Comparison of ENCODE assay signal across 8 mouse cellular contexts in the genomic region with DNA sequence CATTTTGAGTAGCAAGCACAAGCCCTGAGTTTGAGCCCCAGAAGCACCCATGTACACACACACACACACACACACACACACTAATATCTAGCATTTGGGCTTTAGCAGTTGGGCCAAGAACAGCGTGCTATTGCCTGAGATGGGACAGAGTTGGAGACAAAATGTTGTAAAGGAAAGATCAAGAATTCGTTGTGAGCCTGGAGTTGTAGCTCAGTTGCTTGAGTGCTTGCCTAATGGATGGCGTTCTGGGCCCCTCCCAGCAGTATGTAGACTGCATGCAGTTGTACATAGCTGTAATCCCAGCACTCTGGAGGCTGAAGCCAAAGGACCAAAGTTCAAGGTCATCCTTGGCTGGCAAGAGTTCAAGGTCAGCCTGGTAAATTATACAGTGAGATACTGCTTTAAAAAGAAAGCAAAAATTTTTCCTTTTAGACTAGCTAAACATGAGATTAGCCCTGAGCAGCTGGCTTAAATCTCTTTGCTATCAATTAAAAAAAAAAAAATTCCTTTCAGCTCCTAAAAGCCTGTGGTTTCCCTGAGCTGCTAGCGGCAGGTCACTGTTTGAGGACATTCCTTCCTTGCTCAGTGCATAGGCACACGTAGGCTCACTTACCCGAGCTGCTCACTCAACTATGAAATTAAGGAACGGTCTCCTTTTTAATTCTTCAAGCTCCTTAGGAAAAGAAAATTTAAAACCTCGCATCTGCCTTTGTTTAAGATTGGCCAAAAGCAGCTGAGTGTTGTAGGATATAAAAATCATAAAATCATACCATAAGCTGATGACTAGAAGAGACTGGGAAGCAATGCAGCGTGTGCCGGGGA.
DNase-seq lines count a peak whose midpoint lies in the region; ATAC-seq and TF ChIP-seq lines count a peak whose summit lies in the region.

No protein-coding gene starts in this region.

- no peaks in the 10 kb centered on the region for H3K27me3 ChIP-seq in intestine, embryonic 16.5 days (replicated peaks; ENCODE audit: control insufficient read depth, insufficient read depth, low read length)
- no peaks in the 10 kb centered on the region for H3K27me3 ChIP-seq in midbrain, embryonic 15.5 days (replicated peaks)

- DNase-seq in heart, adult 11 months: peak; percentile 94
- no peak for DNase-seq in heart, postnatal 25 days (ENCODE audit: low spot score)
- peak; percentile 46 for DNase-seq in brain, embryonic 14.5 days (ENCODE audit: low read depth)
- DNase-seq in yolk sac, embryonic 10.5 days (ENCODE audit: low spot score): no peak
- no peak for DNase-seq in urinary bladder, postnatal 14 days (ENCODE audit: low spot score)

- H3K9ac ChIP-seq in intestine, embryonic 16.5 days (ENCODE audit: low read depth, low read length): no peak overlapping the region
- H3K9ac ChIP-seq in midbrain, embryonic 15.5 days: no peak overlapping the region

- H3K4me2 ChIP-seq in intestine, embryonic 16.5 days (ENCODE audit: low read depth, low read length): no peak overlapping the region
- peak overlapping the region; percentile 25 for H3K4me2 ChIP-seq in midbrain, embryonic 15.5 days

- no peak for TF ChIP-seq CTCF in brain, embryonic 14.5 days (IDR thresholded peaks at IDR 0.05; ENCODE audit: borderline replicate concordance, extremely low read depth, insufficient read depth, insufficient read length)

- 47% methylated on average over 10 of the region's 10 CpGs for WGBS in intestine, embryonic 16.5 days
- WGBS in midbrain, embryonic 15.5 days: 33% methylated on average over 10 of the region's 10 CpGs

- no peaks in the 10 kb centered on the region for H3K9me3 ChIP-seq in intestine, embryonic 16.5 days (ENCODE audit: control insufficient read depth, low read length)
- no peaks in the 10 kb centered on the region for H3K9me3 ChIP-seq in midbrain, embryonic 15.5 days

- no peak overlapping the region for H3K4me3 ChIP-seq in intestine, embryonic 16.5 days (ENCODE audit: low read length)
- no peak overlapping the region for H3K4me3 ChIP-seq in midbrain, embryonic 15.5 days

- H3K36me3 ChIP-seq in intestine, embryonic 16.5 days (ENCODE audit: control insufficient read depth, insufficient read depth, low read length): no peaks in the 10 kb centered on the region
- H3K36me3 ChIP-seq in midbrain, embryonic 15.5 days (replicated peaks): no peaks in the 10 kb centered on the region

- intact Hi-C loops in heart, postnatal 25 days (cut with DNase I): loop anchor here (5.0 kb wide), 1 partner anchor 35 kb away; no protein-coding TSS in a partner anchor

- no peak for TF ChIP-seq POLR2A in brain, embryonic 14.5 days (IDR thresholded peaks at IDR 0.05; ENCODE audit: borderline replicate concordance, extremely low read depth, insufficient read depth, insufficient read length, poor library complexity, severe bottlenecking)

- H3K4me1 ChIP-seq in intestine, embryonic 16.5 days (ENCODE audit: control insufficient read depth, insufficient read depth, low read length): peaks cover 43% of the 10 kb centered on the region
- H3K4me1 ChIP-seq in midbrain, embryonic 15.5 days: peaks cover 42% of the 10 kb centered on the region

- H3K27ac ChIP-seq in intestine, embryonic 16.5 days (ENCODE audit: low read length): peak overlapping the region; percentile 64
- H3K27ac ChIP-seq in midbrain, embryonic 15.5 days: peak overlapping the region; percentile 59; the same call in 1 of the 2 replicates

- ATAC-seq in intestine, embryonic 16.5 days: no peak
- ATAC-seq in midbrain, embryonic 15.5 days (replicated peaks): no peak
- no peak for ATAC-seq in granulocyte monocyte progenitor cell, adult 5-6 weeks (replicated peaks; ENCODE audit: poor library complexity, severe bottlenecking)

Comparison
In these comparisons a context has a peak if more than half of its experiments do, and no peak if none do; other contexts are left out.
1. DNase-seq: peak in heart, adult 11 months (single experiment) and brain, embryonic 14.5 days (single experiment); none in heart, postnatal 25 days (single experiment), yolk sac, embryonic 10.5 days (single experiment) and urinary bladder, postnatal 14 days (single experiment).